Mouse (Mus musculus): ENCODE measurements around the gene Ovol3.

GRCm38 (mm10) chr7:30216723-30217151 is 18.8 kb downstream of the Ovol3 start:
- TF ChIP-seq MAX (IDR thresholded peaks at IDR 0.05) (no peak), USF1 (IDR thresholded peaks at IDR 0.05; ENCODE audit: low read depth) (no peak), CTCF (IDR thresholded peaks at IDR 0.05; ENCODE audit: control insufficient read depth, insufficient read depth, insufficient read length) (peak; percentile 93), MYOG (IDR thresholded peaks at IDR 0.05; ENCODE audit: control insufficient read depth, extremely low read depth, insufficient read length) (no peak), MYOD1 (IDR thresholded peaks at IDR 0.05; ENCODE audit: control insufficient read depth, insufficient read length, low read depth) (no peak), CEBPB (IDR thresholded peaks at IDR 0.05; ENCODE audit: low read depth) (no peak), FOSL1 (IDR thresholded peaks at IDR 0.05; ENCODE audit: insufficient read depth, low read length, poor library complexity, severe bottlenecking) (no peak)
